Mouse (Mus musculus) layer of hippocampus, adult 18-20 months (tissue): Measurements from ENCODE around the gene Ykt6. TPM values are rescaled to one million over a fixed set of nuclear protein-coding genes. Genes with fewer than 3 reads are reported as not detected.
"Not testable (repeated sequence)": the region's sequence is repeated elsewhere in the genome, so short reads cannot be mapped to it uniquely, and the experiment has no call there.

ENCODE experiments used
- DNase-seq, 2 experiments: peaks; one replicate each; pipeline ENCODE4 v3.0.0; 2022; ENCODE audit warnings: low spot score in 2 of 2
- total RNA-seq, 2 experiments: library from RNA; stranded (reverse); gene quantifications; 2 replicates each; pipeline ENCODE4 v1.2.3; 2021

The Ykt6 gene
- total RNA-seq, 2 experiments from 2014 or later: 69.3 to 71.0 TPM

GRCm38 (mm10) chr11:5989954-5990593 is 34.6 kb downstream of the Ykt6 start:
- no peak for DNase-seq

GRCm38 (mm10) chr11:5990910-5991309 is 35.4 kb downstream of the Ykt6 start:
- no peak for DNase-seq

- no peak for DNase-seq
Measured at GRCm38 (mm10) chr11:5994212-5994611, 38.7 kb downstream of the Ykt6 start.

DNA sequence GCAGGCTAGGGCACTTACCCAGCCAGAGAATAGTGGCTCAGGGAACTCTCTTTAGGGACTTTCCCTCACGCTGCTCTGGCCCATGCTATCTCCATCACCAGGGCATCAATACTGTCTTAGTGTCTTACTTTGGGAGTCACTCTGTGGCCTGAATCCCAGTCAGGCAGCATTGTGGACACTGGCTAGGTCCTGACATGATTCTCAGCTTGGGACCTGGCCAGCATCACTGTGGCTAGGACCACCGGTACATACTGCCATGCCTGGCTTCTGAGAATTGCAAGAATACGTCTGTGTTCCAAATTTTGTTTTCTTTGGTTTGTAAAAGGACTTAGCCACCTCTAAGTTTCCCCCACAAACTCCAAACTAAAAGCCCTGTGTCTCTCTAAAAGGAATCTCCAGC is 39.4 kb downstream of the Ykt6 start:
- no peak for DNase-seq

DNA sequence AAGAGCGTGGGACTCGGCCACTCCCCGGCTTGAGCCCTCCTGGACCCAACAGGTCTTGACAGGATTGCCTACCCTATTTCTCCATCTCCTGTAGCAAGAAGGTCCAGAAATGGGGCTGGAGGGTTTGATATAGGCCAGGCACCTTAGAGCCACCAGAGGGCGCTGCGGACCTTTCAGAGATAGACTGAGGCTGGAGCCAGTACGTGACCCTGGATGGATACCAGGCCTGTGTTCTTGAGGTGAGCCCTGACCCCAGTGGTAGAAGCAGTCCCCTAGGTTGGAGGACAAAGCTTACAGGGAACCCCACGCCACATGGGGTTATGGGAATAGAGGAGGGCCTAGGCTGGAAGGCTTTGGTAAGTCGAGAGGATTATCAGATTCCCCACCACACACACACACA is 40.5 kb downstream of the Ykt6 start:
- peak in 1 of 2 experiments; percentile 85 for DNase-seq

DNA sequence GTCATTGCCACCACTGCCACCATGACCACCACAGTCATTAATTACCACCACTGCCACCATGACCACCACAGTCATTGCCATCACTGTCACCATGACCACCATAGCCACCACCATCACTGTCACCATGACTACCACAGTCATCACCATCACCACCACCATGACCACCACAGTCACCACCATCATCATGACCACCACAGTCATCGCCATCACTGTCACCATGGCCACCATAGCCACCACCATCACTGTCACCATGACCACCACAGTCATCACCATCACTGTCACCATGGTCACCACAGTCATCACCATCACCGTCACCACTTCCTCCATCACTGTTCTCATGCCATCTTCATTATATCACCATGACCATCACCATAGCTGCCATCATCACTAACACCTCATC is 43.0 kb downstream of the Ykt6 start:
- no peak for DNase-seq

DNA sequence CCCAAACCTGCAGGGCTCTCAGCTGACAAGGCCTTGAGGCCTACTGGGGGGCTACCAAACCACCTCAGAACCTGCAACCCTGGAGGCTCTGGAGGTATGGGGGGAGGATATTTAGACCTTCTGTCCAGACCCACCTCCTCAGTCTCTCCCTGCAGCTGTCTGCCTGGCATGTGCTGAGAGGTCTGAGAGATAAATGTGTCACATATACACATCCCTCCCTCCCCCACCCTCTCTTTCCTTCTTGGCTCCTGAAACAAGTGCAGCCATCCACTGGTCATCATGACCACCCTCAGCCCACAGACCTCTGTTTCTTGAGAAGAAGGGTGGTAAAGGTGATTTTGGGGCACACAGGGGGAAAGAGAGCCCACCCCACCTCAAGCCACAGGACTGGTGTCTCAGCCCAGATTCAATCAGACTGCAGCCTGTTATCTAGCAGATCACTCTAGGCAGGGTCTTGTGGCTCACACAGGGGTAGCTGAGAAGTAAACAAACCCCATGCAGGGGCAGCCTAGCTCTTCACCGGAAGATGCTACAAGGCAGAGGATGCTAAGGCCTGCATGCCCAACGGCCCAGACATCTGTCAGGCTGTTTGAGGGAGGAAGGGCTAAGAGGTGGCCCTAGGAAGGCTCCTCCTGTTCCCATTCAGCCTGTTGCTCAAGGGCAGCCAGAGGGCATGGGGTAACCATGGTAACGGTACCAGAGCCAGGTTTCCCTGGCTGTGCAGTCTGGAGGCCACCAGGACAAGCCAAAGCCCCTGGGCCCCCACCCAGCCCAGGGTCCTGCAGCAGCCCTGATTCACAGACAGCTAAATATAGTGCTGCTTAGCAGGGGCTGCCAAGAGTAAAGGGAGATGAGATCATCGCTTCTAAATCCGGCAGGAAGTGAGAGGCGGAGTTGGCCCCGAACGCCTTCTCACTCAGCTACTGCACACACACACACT is 44.6 kb downstream of the Ykt6 start:
- DNase-seq: peak; percentile 79 to 90

- no peak for DNase-seq
Measured at GRCm38 (mm10) chr11:6000961-6001682, 45.6 kb downstream of the Ykt6 start.

DNA sequence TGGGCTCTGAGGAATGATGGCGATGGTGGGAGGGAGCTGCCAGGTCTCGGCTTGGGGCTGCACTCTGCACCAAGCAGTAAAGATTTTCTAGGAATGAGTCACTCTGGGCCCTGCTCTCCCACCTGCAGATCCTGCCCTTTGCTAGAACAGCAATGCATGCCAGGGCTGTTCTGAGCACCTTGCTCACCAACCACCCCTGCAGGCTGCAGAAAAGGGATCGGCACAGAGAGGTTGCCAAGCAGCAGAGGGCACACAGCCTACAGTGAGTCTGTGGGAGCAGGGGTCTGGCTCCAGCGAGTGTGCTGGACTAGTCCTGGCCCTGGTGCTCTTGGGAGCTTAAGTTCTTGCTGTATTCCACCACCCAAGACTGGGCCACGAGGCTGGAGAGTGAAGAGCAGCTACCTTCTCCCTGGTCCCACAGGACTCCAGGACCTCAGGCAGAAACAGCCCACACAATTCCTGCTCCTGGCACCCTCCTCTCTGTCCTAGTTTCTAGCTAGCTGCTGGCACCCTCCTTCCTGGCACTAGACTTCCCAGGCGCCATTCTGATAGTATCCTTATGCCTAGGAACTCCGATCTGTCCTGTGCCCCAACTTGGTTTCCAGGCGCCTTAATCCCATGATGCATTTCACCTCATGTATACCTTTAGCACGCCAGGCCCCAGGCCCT is 46.6 kb downstream of the Ykt6 start:
- DNase-seq: no peak

GRCm38 (mm10) chr11:6003046-6003639 is 47.6 kb downstream of the Ykt6 start:
- DNase-seq: no peak

DNA sequence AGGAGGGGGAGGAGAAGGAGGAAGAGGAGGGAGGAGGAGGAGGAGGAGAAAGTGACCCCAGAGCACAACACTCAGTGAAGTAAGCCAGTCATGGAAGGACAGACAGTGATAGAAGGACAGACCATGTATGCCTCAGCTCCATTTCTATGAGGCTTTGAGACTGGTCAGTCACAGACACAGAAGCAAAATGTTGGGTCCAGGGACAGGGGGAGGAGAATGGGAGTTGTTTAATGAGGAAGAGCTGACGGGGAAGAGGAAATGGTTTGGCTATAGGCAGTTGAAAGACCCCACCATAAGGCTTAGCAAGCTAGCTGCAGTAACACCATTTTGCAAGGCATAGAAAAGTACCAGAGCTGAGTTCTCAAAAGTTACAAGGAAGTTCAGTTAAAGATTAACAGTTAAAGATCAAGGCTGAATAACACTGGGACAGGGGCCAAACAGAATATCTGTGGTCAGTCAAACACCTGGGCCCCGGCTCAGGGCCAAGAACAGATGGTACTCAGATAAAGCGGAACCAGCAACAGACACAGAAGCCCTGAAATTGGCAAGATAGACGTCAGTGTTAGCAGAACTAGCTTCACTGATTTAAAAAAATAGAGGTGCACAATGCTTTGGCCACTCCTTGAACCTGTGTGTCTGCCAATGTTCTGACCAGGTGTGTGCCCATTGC is 50.0 kb downstream of the Ykt6 start:
- DNase-seq: not testable (repeated sequence)

- DNase-seq: not testable (repeated sequence)
Measured at GRCm38 (mm10) chr11:6006351-6007009, 51.0 kb downstream of the Ykt6 start.

DNA sequence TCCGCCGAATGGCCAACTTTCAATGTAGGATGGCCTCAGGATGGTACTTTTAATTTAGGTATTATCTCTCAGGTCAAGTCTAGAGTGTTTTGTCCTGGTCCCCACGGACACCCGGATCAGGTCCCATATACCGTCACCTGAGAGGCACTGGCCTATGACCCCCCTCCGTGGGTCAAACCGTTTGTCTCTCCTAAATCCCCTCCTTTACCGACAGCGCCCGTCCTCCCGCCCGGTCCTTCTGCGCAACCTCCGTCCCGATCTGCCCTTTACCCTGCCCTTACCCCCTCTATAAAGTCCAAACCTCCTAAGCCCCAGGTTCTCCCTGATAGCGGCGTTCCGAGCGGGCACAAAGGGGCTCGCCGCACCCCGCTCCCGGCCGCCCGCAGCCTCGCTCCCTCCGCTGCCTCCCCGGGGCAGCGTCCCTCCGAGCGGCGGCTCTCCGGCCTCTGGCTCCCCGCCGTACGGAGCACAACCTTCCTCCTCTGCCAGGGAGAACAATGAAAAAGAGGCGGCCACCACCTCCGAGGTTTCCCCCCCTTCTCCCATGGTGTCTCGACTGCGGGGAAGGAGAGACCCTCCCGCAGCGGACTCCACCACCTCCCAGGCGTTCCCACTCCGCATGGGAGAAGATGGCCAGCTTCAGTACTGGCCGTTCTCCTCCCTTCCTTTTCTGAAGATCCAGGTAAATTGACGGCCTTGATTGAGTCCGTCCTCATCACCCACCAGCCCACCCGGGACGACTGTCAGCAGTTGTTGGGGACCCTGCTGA is 51.7 kb downstream of the Ykt6 start:
- DNase-seq: not testable (repeated sequence)

DNA sequence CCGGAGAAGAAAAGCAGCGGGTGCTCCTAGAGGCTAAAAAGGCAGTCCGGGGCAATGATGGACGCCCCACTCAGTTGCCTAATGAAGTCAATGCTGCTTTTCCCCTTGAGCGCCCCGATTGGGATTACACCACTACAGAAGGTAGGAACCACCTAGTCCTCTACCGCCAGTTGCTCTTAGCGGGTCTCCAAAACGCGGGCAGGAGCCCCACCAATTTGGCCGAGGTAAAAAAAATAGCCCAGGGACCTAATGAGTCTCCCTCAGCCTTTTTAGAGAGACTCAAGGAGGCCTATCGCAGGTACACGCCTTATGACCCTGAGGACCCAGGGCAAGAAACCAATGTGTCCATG is 52.3 kb downstream of the Ykt6 start:
- DNase-seq: not testable (repeated sequence)

DNA sequence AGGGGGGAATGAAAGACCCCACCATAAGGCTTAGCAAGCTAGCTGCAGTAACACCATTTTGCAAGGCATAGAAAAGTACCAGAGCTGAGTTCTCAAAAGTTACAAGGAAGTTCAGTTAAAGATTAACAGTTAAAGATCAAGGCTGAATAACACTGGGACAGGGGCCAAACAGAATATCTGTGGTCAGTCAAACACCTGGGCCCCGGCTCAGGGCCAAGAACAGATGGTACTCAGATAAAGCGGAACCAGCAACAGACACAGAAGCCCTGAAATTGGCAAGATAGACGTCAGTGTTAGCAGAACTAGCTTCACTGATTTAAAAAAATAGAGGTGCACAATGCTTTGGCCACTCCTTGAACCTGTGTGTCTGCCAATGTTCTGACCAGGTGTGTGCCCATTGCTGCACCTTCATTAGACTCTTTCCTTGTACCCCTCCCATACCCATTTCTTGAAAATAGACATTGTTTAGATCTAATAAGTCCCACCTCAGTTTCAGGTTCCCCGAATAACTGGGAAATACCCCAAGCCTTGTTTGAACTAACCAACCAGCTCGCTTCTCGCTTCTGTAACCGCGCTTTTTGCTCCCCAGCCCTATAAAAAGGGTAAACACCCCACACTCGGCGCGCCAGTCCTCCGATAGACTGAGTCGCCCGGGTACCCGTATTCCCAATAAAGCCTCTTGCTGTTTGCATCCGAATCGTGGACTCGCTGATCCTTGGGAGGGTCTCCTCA is 55.4 kb downstream of the Ykt6 start:
- DNase-seq: not testable (repeated sequence)

DNA sequence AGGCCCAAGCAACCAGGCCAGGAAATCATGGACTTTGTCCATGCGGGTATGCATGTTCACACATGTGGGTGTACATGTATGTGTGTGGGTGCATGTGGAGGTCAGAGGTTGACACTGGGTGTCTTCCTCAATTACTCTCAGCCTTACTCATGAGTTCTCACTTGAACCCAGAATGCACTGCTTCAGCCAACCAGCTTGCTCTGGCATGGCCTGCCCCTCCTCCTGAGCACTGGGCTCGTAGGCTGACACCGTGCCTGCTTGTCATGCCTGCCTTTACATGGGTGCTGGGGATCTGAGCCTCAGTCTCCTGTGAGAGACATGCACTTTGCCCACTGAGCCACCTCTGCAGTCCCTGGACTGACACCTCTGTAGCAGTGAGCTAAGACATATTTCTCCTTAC is 56.4 kb downstream of the Ykt6 start:
- DNase-seq: no peak

- DNase-seq: no peak
Measured at GRCm38 (mm10) chr11:6013359-6013758, 57.9 kb downstream of the Ykt6 start.

DNA sequence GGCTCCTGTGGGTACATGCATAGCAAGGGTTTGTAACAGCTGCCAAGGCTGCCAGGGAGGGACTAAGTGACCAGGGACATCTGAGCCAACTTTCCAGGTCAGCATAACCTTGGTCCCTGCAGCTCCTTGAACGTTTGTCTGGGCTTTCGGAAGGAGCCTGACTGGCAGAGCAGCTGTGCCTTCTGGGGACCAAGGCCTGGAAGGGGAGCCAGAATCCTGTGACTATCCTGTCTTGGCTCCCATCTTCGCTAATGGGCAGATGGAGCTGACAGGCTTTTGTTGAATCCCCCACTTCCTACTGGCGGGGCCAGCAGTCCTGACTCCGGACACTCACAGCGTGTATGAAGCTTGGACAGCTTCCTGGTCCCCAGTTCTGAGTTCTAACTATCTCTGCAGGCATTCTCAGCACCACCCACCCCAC is 59.5 kb downstream of the Ykt6 start:
- DNase-seq: no peak
